Mouse (Mus musculus): ENCODE data around the gene Aven.

The Aven gene

GRCm38 (mm10) chr2:112556527-112556926, 63.8 kb downstream of the Aven start:
- no peak for DNase-seq (ENCODE audit: low read depth, low spot score)

- no peak for DNase-seq (ENCODE audit: low read depth, low spot score)
These were observed 64.7 kb downstream of the Aven start for GRCm38 (mm10) chr2:112557453-112557852.

- no peak for DNase-seq (ENCODE audit: low read depth, low spot score)
These were observed 68.8 kb downstream of the Aven start for GRCm38 (mm10) chr2:112561549-112561948.

GRCm38 (mm10) chr2:112565060-112565459, 72.3 kb downstream of the Aven start:
- DNase-seq (ENCODE audit: low read depth, low spot score), result no peak

DNA sequence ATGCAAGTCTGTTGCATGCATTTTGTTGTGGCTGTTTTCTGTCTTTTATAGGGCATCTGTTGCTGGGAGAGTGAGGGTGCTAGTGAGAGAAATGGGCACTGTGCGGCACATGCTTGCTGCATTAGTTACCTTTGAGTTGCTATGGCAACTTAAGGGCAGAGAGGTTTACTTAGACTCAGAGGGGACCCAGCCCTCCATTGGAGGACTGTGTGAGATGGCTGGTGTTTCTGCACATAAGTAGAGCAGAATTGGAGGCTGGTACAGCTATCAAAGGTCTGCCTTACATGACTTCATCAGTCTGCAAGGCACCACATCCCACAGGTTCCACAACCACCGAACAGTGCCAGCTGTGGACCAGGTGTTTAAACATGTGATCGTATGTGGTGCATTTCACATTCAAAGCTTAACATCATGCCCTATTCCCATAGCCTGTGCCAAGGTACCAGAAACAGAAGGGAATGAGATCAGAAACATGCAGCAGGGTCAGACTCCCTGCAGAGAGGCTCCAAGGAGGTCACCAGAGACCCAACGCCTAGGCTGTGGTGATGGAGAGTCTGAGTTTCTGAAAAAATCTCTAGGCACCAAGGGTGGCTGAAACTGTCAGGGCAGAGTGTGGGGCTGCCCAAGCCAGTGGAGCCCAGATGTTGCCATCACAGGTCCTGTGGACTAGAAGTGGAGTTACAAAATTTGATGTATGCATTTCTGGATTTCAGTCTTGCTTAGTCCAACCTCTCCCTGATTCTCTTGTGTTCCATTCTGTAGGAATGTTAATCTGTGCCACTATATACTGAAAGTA, 73.7 kb downstream of the Aven start:
- DNase-seq (ENCODE audit: low read depth, low spot score), result no peak

DNA sequence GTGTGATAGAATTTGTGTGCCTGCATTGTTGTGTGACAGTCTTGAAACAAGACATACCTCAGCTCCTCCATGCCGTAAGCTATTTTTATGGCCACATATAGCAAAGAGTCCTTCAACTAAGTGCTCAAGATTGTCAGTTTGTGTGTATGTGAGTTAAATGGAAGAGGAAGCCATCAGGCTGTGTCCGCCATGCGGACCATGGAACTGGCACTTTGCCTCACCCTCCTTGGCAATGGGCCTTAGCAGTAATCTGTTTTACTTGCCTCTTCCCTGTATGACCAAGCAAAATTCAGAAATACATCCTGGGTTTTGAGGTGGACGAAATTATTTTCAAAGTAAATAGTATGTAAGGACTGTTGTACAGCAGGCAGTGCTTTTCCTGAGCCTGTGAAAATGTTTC, 75.0 kb downstream of the Aven start:
- no peak for DNase-seq (ENCODE audit: low read depth, low spot score)

GRCm38 (mm10) chr2:112590985-112591384, 98.2 kb downstream of the Aven start:
- DNase-seq (ENCODE audit: low read depth, low spot score), result no peak

GRCm38 (mm10) chr2:112591451-112591871, 98.7 kb downstream of the Aven start:
- no peak for DNase-seq (ENCODE audit: low read depth, low spot score)

DNA sequence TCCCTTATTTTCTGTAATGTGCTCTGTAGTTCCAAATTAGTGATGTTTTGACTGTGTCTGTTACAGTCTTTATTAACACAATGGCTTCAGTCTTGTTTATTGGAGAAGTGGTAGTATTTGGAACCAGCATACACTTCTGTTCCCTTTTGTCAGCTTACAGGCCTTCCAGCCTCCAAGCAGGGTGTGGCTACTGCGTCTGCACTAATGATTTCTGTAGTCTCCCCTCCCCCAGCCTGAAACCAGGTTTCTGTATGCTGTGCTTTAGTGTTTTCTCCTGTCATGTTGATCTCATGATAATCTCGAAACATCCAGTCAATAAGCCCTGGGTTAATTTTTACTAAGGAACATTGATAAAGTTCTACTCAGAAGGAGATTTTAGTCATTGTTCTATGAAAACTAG, 100.6 kb downstream of the Aven start:
- DNase-seq (ENCODE audit: low read depth, low spot score), result no peak

DNA sequence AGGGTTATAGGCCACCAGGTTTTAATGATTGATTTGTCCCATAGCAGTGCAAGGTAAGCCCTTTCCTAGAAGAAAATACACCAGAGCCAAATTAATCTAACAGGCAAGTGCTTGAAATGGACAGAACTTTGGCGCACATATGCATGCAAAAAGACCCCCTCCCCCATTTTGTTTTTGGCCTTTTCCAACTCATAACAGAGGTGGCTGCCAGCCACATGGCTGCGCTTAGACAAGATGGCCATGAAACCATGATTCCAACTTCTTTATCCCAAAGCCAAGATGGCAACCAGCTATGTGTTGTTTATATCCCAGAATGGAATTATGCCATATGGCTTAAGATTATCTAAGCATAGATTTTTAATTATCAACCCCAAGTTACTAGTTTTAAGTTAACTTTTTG, 101.0 kb downstream of the Aven start:
- DNase-seq (ENCODE audit: low read depth, low spot score), result no peak

GRCm38 (mm10) chr2:112595807-112596206, 103.0 kb downstream of the Aven start:
- DNase-seq (ENCODE audit: low read depth, low spot score), result no peak

DNA sequence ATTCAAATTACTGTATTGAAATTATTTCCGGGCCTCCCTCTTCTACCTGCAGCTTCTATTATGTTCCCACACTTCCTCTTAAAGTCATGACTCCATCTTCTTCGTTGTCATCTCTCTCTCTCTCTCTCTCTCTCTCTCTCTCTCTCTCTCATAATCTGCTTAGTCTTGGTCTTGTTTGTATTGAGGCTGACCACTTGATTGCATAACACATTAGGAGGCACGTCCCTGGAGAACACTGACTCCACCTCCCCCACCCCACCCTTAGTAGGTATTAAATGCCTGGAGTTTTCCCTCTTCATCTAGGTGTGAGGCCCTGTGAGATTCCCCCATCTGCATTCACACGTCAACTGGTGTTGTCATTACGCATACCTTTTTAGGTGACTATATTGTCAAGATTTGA, 103.7 kb downstream of the Aven start:
- DNase-seq (ENCODE audit: low read depth, low spot score), result no peak

GRCm38 (mm10) chr2:112597064-112597463, 104.3 kb downstream of the Aven start:
- no peak for DNase-seq (ENCODE audit: low read depth, low spot score)

DNA sequence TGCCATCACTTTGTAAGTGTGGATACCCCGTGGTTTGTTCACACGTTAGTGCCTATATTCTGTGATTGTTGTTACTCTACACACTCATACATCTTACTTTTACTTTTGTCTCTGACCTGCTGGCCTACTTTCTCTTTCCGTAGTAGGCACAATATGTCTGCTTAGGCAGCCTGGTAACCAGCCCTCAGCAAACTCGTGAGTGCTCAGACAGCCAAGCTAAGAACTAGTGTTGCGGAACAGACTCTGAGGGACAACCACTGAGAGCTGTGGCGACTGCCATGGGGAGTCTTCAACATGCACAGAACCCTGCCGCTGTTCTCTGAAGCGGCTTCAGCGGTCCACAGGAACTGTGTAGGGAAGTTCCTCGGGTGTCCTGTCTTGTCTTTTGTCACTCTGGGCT, 107.5 kb downstream of the Aven start:
- DNase-seq (ENCODE audit: low read depth, low spot score), result peak; percentile 16

- DNase-seq (ENCODE audit: low read depth, low spot score), result no peak
These were observed 109.7 kb downstream of the Aven start for GRCm38 (mm10) chr2:112602487-112602886.

DNA sequence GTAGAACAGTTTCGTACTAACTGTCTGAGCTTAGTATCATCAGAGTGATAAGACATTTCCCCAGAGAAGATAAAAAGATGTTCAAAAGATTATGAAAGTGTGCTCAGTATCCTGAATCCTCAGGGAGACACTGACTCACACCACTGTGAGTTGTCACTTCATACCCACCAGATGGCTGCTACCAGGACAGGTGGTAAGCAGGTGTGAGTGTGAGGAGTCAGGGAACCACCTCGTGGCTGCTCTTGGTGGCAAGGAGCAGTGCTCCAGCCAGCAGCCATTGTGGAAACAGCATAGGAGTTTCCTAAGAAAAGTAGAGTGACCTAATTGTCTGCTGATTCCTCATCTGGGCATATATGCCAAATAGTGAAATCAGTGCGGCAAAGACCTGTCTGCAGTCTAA, 113.8 kb downstream of the Aven start:
- DNase-seq (ENCODE audit: low read depth, low spot score), result no peak

- DNase-seq (ENCODE audit: low read depth, low spot score), result peak; percentile 52
These were observed 119.9 kb downstream of the Aven start for GRCm38 (mm10) chr2:112612628-112613027.

DNA sequence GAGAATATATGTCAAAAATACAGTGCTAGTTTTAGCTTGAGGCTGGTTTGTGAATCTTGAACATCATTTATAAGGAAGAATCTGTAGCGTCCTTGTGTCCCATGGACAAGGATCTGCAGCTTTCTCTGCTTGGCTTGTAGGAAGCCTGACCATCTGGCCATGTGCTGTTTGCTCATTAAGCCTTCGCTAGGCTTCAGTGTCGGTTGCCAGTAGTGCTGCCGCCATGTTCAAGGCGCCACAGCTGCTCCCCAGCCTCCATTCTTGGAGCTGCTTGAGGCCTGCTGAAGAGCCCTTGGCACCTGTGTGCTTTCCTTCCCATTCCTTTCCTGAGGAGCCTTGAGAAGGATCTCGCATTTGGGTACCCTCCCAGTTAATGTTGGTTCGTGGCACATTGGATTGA, 121.6 kb downstream of the Aven start:
- DNase-seq (ENCODE audit: low read depth, low spot score), result no peak

DNA sequence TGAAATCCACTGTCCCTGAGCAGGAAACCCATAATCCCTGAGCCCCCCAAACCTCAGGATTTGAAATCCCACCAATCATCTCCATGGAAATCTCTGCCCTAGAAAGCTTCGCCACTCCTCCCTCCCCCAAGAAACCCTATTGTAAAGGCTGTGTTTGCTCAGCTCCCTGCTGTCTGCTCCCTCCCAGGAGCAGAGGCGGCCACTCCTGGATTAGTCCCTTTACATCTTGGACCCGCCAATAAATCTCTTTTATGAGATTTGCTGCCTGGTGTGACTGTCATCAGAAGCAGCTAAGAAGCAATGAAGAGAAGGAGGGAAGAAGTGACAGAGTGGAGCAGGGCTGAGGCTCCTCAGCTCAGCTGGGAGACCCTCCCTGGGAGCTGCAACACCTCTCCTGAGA, 124.4 kb downstream of the Aven start:
- peak; percentile 9 for DNase-seq (ENCODE audit: low read depth, low spot score)

GRCm38 (mm10) chr2:112625156-112625555, 132.4 kb downstream of the Aven start:
- DNase-seq (ENCODE audit: low read depth, low spot score), result no peak

GRCm38 (mm10) chr2:112630669-112631068, 137.9 kb downstream of the Aven start:
- DNase-seq (ENCODE audit: low read depth, low spot score), result no peak

DNA sequence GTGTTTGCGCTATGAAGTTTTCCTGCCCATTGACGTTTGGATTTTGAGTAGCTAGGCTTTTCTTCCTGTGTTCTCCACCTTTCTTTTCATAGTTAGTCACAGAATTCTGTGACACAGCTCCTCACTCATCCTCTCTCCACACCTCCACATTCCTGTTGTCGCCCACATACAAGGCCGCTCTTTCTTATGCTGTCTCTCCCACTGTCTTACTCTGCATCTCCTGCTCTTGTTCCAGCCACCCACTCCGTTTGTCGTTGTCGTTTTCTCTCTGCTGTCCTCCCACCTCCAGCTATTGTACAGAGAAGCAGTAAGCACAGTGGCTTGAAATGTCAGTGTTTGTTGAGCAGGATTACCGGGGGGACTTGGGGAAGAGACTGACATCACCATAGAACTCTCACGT, 139.8 kb downstream of the Aven start:
- no peak for DNase-seq (ENCODE audit: low read depth, low spot score)

DNA sequence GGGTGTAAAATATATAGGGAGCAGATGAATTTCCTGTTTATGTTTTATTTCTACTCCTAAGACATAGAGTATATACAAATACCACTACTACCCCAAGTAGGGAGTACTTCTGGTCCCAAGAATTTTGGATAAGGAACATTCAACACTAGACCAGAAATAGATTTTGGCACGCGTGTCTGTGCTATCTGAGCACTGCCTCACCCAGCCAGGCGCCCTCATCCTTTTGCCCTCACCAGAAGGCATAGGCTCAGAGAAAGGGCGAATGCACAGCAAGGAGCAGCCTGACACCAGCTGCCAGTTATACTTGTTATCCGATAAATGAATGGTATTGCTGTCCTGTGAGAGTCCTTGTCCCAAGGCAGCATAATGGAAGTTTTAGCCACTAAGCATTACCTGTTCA, 144.4 kb downstream of the Aven start:
- DNase-seq (ENCODE audit: low read depth, low spot score), result no peak

DNA sequence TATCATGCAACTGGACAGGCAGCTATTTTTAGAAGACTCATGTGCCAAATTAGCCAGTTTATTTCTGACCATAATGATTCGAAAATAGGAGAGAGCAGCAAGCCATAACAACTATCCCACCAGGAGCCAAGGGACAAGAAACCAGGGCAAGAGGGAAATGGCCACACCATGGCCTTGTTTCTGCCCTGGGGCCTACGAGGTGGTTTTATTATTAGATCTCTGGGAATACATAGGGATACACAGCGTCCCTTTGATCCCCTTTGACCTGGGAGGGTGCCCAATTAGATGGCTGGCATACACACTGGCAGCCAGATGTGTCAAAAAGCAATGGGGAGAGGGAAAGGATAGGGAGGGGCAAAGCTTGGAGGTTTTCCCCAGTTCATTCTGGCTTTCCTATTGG, 161.1 kb downstream of the Aven start:
- no peak for DNase-seq (ENCODE audit: low read depth, low spot score)
